Mouse (Mus musculus): ENCODE results near the gene 4930513O06Rik.

Gene 4930513O06Rik

GRCm38 (mm10) chrX:139085943-139086342 lies at the start of gene 4930513O06Rik:
Gene 4930513O06Rik (plus strand): TSS chrX:139086243.
- no peak for DNase-seq

DNA sequence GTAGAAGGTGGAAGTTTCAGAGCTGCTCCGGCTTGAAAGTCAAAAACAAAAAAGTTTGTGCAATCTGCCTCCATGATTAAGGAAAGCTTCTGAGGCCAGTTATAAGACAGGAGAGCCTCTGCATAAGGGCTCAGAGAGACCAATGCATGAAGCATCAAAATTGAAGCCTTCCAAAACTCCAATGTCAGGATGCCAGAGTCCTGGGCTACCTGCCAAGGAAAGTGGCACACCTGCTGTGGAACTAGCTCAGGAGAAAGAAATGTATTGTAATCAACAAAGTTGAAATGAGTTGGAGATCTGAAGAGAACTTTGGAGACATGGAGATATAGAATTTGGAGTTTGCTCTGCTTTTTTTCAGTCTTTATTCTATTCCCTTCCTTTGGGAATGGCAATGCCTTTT lies 48.4 kb upstream of the 4930513O06Rik start:
- DNase-seq: no peak

DNA sequence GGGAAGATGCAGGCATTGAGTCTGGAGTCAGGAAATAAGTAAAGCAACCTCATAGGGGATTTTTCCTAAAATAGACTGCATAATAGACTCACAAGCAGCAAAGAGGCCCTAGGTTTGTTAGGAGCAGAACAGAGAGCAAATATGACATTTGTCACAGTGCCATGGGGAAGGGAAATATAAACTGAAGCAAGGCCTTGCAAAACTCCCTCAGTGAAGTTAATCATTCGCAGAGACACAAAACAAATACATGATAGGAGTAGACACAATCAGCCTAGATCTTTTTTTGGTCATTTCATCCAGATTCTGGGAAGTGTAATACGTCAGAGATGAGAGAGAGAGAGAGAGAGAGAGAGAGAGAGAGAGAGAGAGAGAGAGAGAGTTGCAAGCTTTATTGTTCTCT lies 46.7 kb upstream of the 4930513O06Rik start:
- DNase-seq: no peak

DNA sequence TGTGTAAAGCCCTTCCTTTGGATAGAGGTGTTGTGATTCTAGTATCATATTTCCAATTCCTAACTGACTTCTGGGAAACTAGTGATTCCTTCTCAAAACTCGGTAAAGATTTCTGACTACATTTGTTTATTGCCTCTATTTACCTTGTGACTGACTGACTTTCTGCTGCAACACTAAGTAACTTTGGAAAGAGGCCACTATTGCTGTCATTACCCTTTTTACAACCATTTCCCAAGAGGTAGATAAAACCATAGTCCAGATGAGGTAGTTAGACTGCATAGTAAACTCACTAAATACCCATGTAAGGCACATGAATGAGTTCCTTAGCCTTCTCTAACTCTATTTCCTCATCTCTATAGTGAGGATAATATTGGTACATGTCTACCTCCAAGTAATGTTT lies 44.9 kb upstream of the 4930513O06Rik start:
- no peak for DNase-seq

DNA sequence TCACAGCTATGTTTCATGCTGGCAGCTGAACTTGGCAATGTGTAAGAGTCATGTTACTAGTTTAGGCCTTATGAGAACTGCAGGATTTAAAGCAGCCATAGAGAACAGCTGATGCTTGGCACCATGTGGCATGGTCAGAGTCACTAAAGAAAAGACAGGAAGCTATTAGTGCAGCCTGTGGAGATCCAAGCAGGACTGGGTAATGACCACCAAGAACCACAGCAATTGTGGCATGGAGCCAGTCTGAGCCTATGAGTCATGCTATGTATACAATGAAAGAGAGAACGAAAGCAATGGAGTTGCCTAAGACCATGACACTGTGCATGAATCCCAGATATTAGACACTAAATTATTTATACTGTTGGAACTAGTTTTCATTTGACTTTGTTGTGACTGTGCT lies 34.1 kb upstream of the 4930513O06Rik start:
- DNase-seq: no peak

GRCm38 (mm10) chrX:139053149-139053548 lies 32.9 kb upstream of the 4930513O06Rik start:
- DNase-seq: no peak

DNA sequence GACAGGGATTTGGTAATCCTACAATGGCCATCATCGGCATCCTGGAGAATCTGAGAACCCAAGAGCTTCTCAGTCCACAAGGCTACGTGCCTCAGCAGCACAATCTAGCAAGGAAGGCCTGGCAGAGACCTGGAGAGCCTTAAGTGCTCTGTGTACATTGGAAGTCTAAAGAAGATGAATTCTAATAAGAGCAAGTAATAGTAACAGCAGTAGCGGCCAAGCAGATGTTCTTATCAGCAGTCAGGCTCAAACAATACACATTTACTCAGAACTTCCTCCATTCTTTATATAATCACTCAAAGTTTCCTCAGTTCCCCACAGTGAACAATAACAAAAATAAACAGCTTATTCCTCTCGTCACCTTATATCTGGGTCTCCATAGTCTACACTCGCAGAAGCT lies 22.0 kb upstream of the 4930513O06Rik start:
- DNase-seq: no peak

GRCm38 (mm10) chrX:139078493-139078892 lies 7.5 kb upstream of the 4930513O06Rik start:
- no peak for DNase-seq

DNA sequence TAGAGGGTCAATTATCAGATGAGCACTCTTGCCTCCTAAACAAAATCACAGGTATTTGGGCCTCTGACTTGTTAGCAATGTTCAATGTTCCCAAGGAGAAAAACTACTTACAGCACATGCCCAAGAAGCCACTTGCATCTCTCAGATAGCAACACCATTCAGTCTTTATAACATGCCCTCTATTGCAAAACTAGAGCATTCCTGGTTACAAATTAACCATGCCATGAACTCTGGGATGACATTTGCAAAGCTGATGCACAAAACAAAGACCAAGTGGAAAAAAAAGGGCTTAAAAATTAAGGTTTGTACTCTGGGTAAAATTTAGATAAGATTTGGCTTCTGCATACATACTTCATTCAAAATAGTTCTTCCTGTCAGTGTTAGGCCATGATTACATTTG lies 966 bp upstream of the 4930513O06Rik start, which contains the start of gene Serpina7:
Gene Serpina7, minus strand, starts transcription at position 160 of the 400 bp plus-strand sequence.
- DNase-seq: no peak

DNA sequence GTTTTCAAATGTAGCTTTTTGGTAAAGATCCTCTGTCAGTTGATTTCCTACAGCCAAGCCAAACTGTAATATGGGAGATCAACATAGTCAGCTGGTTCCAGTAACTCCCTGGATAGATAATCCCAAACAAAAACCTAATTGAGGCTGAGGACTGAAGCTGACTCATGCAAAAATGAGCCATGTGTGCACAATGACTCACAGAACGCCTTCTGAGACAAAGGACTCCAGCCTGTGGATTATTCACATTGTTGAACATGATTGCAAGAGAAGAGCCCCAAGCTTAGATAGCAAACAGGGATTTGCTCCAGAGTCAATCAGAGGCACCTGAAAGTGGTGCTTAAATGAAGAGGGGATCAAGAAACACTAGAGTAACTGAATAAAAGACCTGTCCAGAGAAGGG lies 11.2 kb downstream of the 4930513O06Rik start:
- no peak for DNase-seq

GRCm38 (mm10) chrX:139134031-139134430 lies 48.0 kb downstream of the 4930513O06Rik start:
- no peak for DNase-seq

Data from cerebellum, adult 9-10 months (tissue).